Mouse (Mus musculus) lung, postnatal 10 days (tissue): ENCODE measurements around the gene Arsg.

Experiments used
- DNase-seq: peaks from one replicate; pipeline ENCODE4 v3.0.0; 2021

Gene Arsg

GRCm38 (mm10) chr11:109473171-109474085 lies at the start of gene Arsg, which contains the start of gene Slc16a6:
TSS of gene Arsg (plus strand) at chr11:109473374.
TSS of gene Slc16a6 (minus strand) at chr11:109473598.
- DNase-seq, result peak; percentile 79

- DNase-seq, result peak; percentile 99
These were observed 47.5 kb upstream of the Arsg start, which contains the start of gene Amz2 for GRCm38 (mm10) chr11:109425392-109426271. TSS of gene Amz2 (plus strand) at chr11:109425946.

GRCm38 (mm10) chr11:109426272-109426586 lies 46.9 kb upstream of the Arsg start:
- no peak for DNase-seq

- no peak for DNase-seq
These were observed 45.8 kb upstream of the Arsg start for GRCm38 (mm10) chr11:109427353-109427752.

- DNase-seq, result no peak
These were observed 38.9 kb upstream of the Arsg start for GRCm38 (mm10) chr11:109434233-109434798.

- DNase-seq, result no peak
These were observed 36.3 kb upstream of the Arsg start for GRCm38 (mm10) chr11:109436889-109437288.

- DNase-seq, result peak; percentile 11
These were observed 34.0 kb upstream of the Arsg start for GRCm38 (mm10) chr11:109439209-109439608.

- peak; percentile 88 for DNase-seq
These were observed 33.3 kb upstream of the Arsg start for GRCm38 (mm10) chr11:109439829-109440340.

GRCm38 (mm10) chr11:109440641-109441040 lies 32.5 kb upstream of the Arsg start:
- DNase-seq, result no peak

- DNase-seq, result peak; percentile 67
These were observed 32.1 kb upstream of the Arsg start for GRCm38 (mm10) chr11:109441119-109441518.

GRCm38 (mm10) chr11:109442166-109442730 lies 30.9 kb upstream of the Arsg start:
- no peak for DNase-seq

- no peak for DNase-seq
These were observed 29.5 kb upstream of the Arsg start for GRCm38 (mm10) chr11:109443468-109444263.

GRCm38 (mm10) chr11:109444600-109444999 lies 28.6 kb upstream of the Arsg start:
- peak; percentile 67 for DNase-seq

GRCm38 (mm10) chr11:109445438-109446035 lies 27.6 kb upstream of the Arsg start:
- peak; percentile 53 for DNase-seq

- no peak for DNase-seq
These were observed 22.0 kb upstream of the Arsg start for GRCm38 (mm10) chr11:109451169-109451568.

GRCm38 (mm10) chr11:109456261-109456660 lies 16.9 kb upstream of the Arsg start:
- DNase-seq, result no peak

GRCm38 (mm10) chr11:109458165-109458564 lies 15.0 kb upstream of the Arsg start:
- DNase-seq, result no peak

GRCm38 (mm10) chr11:109460586-109460985 lies 12.6 kb upstream of the Arsg start:
- DNase-seq, result no peak

GRCm38 (mm10) chr11:109465068-109465467 lies 8.1 kb upstream of the Arsg start:
- DNase-seq, result no peak

GRCm38 (mm10) chr11:109466987-109467386 lies 6.2 kb upstream of the Arsg start:
- no peak for DNase-seq

- peak; percentile 32 for DNase-seq
These were observed 5.0 kb upstream of the Arsg start for GRCm38 (mm10) chr11:109468133-109468532.
